Mouse (Mus musculus) hindlimb bud, embryonic 11.5 days (tissue): ENCODE results near the gene Zfp335.
A peak's percentile ranks its signal among the peaks of the same experiment; 100 is the strongest.

Experiments used
- DNase-seq: peaks from one replicate; pipeline ENCODE4 v3.0.0-alpha.2; 2012; ENCODE audit warnings: low read depth, low spot score; ENCODE audit errors: extremely low spot score

The Zfp335 gene

DNA sequence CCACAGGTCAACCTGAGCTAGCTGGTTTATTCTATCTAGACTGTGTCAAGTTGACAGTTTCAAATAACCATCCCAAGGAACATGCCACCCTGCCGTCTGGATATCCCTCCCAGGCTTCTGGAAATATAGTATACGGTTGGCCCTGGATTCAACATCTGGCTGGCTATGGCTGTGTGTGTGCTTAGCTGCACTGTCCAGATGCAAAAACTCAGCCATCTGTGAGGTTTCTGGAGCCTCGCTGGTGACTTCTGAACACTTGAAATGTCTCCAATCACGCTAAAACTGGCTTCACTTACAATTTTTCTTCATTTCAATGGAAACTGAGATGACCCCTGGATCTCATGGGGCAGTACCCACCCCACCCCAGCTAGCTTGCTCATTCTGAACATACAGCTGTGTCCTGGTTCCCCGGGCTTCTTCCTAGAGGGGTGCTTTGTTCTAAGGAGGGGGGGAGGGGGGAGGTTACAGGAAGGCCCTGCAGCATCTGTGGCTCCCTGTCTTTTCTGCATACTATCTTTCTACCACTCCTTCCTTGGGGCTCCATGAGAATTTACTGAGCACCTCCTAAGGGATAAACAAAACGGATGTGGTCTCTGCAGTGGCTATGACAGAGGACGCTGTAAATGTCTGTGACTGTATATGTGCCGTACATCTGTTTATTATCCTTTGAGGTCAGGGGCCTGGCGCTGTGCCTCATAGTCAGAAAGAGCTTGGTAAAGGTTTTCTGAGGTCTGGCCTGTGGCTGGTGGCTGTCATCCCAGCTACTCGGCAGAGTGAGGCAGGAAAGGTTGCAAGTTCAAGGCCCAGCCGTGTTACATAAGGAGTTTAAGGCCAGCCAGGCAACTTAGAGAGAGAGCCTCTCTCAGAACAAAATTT, 19.4 kb upstream of the Zfp335 start:
- no peak for DNase-seq

DNA sequence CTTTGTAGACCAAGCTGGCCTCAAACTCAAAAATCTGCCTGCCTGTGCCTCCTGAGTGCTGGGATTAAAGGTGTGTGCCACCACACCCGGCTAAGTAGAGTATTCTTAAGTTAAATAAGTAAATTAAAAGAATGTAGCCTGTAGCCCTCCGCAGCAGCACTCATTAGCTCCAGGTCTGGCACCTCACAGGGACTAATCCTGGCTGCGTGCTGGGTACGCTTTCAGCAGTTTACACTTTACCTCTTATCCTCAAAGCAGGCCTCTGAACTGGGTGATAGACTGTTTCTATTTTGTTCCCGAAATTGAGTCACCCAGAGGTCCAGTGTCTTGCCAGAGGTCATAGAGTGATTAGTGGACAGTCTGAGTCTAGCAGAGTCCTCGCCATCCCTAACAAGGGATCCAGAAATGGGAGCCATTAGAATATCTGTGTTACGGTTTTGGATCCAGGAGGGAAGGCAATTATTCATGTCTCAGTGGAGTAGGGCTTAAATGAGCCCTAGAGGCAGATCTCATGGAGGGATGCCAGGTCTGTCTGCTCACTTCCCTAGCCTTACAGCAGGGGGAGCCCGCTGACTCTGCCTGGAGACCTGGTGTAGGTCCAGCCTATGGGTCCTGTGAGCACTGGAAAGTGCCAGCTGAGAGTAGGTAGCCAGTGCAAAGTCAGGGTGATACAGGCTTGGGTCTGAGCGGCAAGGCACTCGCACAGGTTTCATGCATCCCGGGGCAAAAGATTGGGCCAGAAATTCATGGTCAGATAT, 12.7 kb upstream of the Zfp335 start:
- DNase-seq = peak; percentile 47

GRCm38 (mm10) chr2:164923291-164923690, 11.7 kb upstream of the Zfp335 start:
- no peak for DNase-seq

GRCm38 (mm10) chr2:164921984-164922383, 10.4 kb upstream of the Zfp335 start:
- DNase-seq = no peak

GRCm38 (mm10) chr2:164918325-164918724, 6.8 kb upstream of the Zfp335 start:
- no peak for DNase-seq

DNA sequence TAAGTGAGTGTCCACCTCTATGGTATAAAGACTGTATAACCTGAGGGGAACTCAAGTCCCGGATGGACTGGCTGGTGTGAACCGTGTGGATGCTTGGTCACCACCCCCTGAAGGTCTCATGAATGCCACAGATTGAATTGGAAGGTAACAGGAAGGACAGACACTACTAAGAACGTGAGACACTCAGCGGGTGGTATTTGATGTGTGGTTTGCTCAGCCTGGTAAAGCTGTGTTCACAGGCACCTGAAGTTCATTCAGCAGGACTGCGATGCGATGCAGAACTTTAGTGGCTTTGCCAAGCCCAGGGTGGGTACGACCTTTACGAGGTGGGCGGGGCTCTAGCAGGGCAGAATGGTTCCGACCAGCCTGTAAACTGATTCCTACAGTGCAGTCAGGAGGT, 5.8 kb upstream of the Zfp335 start:
- DNase-seq = no peak

GRCm38 (mm10) chr2:164916820-164917219, 5.3 kb upstream of the Zfp335 start:
- no peak for DNase-seq

DNA sequence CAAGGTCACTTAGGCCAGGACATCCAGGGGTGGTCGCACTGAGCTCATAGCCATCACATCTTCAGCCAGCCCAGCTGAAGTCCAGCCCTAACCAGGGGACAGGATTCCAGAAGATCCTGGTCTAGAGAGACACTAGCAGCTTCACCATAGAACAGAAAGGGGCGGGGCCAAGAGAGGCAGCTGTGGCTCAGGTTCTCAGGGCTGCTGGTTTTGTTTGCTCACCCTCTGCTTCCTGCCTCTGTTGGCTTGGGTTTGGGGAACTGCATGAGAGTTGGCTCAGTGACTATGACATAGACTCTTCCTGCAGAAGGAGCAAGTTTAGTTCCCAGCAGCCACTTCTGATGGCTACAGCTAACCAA, 1.9 kb upstream of the Zfp335 start:
- no peak for DNase-seq

DNA sequence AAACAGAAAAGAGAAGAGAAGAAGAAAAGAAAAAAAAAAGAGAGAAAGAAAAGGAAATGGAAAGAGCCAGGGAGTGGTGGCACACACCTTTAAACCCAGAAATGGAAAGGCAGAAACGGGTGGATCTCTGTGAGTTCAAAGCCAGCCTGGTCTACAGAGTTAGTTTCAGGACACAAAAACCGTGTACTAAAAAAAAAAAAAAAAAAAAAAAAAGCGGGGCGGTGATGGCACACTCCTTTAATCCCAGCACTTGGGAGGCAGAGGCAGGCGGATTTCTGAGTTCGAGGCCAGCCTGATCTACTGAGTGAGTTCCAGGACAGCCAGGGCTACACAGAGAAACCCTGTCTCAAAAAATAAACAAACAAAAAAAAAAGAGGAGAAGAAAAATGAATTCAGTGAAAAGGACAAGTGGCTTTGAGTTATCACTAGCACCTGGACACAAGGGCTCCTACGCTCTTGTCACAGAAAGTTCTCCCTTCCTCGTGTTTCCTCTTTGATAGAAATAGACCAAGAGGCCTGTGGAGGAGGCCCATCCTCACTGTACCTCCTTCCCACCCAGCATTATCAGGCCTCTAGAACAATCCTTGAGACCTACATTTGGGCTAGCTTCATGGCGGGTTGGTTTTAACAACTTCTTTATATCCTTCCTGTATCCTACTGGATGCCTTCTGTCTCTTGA, 1.3 kb upstream of the Zfp335 start:
- no peak for DNase-seq

DNA sequence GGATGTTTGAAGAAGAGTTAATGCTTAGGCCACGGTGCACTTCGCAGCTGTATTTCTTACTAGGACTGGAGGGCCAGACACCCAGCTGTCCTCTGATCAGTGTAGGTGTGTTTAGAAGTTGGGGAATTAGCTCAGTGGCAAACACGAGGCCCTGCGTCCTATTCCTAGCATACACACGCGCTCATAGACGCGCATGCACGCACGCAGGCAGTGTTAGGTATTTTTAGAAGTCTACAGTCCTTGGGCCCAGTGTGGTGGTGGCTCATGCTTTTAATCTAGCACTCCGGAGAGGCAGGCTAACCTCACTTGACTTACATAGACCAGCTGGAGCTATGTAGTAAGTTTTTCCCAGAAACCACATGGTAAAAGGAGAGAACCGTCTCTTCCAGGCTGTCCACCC, 594 bp upstream of the Zfp335 start:
- DNase-seq = peak; percentile 10

DNA sequence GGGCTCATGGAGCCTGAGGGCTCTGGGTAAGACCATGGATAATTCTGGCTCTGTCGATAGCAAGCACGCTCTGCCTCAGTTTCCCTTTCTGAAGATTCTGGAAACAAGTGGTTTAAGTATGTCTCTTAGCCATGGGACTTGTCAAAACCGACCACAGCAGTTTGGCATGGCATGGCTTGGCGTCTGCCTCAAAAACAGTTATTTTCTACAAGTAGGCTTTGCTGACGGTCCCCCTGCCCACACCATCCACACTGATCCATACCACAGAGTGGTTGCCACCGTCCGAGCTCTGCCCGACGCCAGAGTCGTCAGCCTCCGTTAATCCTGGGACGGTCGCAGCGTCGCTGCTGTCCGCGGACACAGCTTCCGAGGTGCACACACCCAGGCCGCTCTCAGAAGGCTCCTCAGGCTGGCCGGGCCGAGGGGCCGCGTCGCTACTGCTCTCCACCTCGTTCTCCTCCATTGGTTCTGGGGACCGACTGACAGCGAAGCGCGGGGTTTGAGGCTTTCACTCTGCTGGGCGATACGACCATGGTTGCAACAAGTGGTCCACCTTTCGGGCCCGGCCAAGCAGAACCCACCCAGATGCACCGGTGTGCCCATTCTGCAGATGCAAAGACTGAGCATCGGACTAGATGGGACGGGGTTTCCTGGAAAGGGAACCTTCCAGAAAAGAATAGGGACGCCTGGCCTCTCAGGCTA, 1.0 kb downstream of the Zfp335 start:
- DNase-seq = no peak

GRCm38 (mm10) chr2:164909542-164909941, 2.0 kb downstream of the Zfp335 start:
- DNase-seq = peak; percentile 5

DNA sequence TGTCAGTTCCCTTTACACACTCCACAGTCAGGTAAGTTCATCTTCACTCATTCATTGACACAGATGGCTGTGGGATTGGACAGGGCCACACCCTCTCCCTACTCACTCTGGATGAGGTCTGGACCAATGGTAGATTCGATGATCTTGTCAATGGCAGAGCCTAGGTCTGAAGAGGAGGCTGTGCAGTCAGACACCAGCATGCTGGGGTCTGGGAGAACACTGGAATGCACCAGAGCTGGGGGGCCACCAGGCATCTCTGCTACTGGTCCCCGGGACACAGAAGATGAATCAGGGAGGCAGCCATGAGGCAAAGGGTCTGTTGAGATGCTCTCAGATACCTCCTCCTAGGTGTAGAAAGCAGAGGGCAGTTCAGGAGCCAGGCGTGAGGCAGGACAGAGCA, 2.5 kb downstream of the Zfp335 start:
- no peak for DNase-seq

- DNase-seq = no peak
These were observed 3.5 kb downstream of the Zfp335 start for GRCm38 (mm10) chr2:164908011-164908410.

DNA sequence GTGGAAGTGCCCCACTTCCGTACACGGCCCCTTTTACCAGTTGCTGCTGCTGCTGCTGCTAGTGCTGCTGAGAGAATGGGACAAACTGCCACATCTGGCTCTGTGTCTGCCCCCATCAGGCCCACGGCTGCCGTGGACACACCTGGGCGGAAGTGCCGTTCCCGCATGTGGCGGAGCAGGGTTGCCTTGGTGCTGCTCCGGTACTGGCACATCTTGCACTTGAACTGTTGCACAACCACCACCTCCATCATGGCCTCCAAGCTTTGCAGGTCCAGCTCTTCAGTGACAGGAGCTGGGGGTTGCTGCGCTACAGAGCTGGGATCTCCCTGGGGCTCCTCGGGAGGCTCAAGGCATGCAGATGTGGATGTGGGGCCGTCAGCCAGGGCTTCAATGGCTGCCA, 4.0 kb downstream of the Zfp335 start:
- no peak for DNase-seq

GRCm38 (mm10) chr2:164906071-164906470, 5.5 kb downstream of the Zfp335 start:
- no peak for DNase-seq

DNA sequence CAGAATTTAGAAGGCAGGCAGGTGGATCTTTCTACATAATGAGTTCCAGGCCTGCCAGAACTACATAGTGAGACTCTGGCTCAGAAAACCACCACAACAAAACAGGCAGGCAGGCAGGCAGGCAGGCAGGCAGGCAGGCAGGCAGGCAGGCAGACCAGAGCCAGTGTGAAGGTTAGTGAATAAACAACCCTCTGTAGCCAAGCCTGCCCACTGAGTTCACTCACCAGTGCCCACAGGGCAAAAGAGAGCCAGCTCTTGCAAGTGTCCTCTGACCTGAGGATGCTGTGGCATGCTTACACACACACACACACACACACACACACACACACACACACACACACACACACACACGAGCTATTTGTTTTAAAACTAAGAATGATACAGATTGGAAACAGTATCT, 8.1 kb downstream of the Zfp335 start:
- no peak for DNase-seq

- no peak for DNase-seq
These were observed 10.2 kb downstream of the Zfp335 start for GRCm38 (mm10) chr2:164901380-164901779.

- no peak for DNase-seq
These were observed 11.7 kb downstream of the Zfp335 start for GRCm38 (mm10) chr2:164899723-164900459.

GRCm38 (mm10) chr2:164899034-164899433, 12.5 kb downstream of the Zfp335 start:
- DNase-seq = no peak
